Mouse (Mus musculus): Measurements from ENCODE around the gene Ckb.
"Not testable (repeated sequence)": the region's sequence is repeated elsewhere in the genome, so short reads cannot be mapped to it uniquely, and the experiment has no call there.

Ckb gene

DNA sequence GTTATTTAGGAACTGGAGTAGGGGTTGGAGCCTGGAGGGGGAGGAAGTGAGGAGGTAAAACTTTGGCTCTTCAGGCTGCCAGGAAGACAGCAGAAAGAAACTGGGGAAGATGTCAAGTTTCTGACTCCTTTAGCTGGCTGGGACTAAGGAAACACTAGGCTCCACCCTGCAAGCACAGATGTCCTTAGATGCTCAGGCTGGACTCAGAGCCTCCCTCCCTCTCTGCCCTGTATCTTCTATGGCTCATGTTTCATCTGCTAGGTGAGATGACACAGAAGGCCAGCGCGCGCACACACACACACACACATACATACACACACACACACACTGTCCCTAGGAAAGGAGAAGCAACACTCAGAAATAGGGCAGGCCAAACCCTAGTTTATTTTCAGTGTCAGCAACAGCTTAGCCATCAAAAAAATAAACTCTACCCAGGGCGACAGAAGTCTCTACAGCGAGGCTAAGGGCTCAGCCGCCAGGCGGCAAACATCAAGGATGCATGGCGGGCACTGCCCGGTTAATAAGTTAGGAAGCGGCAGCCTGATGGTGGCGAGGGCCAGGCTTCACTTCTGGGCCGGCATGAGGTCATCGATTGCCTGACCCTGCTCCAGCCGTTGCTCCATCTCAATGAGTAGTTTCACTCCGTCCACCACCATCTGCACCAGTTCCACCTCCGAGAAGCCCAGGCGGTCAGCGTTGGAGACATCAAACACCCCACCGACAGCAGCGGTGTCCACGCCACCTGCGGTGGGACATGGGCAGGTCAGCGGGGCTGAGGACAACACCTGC, 2.9 kb downstream of the Ckb start:
- DNase-seq (ENCODE audit: low spot score in 2 of 2), result peak in 1 of 2 experiments; percentile 48

DNA sequence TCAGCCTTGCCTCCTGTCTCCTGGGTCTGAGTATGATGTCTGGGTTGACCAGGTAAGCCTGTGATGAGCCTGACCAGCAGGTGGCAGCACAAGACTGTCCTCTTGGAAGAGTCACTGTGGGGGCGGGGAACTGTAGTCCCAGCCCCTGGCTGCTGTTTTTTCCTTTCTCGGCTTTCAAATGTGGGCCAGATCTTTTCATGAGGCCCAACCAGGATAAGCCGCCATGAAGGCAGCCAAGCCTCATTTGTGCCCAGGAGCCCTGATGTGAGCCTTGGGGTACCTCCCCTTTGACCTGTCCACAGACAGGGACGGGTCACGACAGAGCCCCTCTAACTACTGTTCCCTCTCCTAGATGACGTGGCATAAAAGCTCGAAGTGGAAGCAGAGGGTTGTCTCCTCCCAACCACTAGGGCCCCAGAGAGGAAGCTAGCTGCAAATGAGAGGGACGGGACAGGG, 3.7 kb downstream of the Ckb start:
- peak; percentile 89 to 90 for DNase-seq (ENCODE audit: low spot score in 2 of 2)

DNA sequence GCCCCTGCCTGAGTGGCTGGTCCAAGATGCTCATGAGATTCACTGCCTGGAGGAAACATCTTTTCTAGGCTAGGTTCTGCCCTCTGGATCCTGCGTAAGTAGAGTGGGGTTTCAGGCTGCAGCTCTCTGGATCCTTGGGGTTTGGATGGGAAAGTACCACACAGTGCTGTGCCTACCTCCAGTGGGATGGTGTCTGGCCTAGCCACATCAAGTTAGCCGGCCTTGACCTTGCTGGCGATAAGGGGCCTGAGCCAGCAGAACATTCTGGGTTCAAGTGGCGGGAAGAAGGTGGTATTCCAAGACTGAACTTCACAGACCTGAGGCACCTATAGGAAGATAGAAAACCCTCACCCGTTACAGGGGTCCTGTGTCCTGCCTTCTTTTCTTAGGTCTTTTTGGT, 4.7 kb downstream of the Ckb start:
- DNase-seq (ENCODE audit: low spot score in 2 of 2), result no peak

DNA sequence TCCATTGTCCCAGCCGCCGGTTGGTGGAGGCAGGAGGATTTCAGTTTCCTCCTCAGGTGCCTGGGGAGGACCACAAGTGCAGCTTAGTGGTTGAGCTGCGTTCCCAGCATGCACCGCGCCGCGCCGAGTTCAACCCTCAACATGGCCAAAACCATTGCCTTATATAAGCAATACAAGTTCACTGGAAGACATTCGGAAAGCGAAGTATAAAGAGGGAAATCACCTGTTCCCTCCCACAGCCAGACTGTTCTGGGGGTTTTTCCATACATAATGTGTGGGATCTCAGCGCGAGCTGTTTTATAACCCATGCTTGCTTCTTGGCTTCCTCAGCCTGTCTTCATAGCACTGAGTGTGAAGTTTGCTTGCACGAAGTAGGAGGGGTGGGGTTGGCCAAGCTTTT, 5.8 kb downstream of the Ckb start:
- no peak for DNase-seq (ENCODE audit: low spot score in 2 of 2)

DNA sequence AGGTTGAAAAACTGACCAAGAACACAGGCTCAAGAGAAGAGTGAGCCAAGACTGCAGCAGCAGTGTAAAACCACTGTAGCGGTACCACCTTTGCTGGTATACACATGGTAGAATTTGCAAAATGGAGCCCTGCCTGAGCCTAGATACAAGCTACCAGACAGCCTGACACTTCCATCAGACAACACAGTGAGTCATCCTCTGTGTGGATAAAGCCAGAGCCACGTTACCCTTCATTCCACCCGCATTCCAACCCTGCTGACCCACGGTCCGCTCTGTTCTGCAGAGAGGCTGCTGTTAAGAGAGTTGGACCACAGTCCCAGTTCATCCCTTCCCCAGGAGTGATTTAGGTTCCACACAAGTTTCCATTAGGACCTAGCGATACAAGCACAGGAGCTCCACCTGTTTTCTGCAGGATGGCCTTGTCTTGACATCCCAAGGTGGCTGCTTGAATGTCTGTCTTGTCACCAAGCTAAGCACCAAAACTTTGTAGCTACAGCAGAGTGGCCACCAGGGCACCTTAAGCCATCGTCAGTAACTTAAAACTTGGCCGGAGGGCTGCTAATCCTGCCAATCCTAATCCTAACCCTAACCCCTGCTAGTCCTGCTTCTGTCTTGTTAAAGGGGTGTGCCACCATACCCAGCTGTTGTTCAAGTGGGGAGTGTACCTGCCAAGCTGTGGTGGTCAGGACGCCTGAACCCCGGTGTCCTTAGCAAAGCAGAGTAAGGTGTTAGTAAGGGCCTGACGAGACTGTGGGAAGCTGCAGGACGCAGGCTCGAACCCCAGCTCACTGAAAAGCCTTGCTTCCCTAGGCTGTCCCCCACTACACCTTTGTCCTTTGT, 6.9 kb downstream of the Ckb start:
- no peak for DNase-seq (ENCODE audit: low spot score in 2 of 2)

DNA sequence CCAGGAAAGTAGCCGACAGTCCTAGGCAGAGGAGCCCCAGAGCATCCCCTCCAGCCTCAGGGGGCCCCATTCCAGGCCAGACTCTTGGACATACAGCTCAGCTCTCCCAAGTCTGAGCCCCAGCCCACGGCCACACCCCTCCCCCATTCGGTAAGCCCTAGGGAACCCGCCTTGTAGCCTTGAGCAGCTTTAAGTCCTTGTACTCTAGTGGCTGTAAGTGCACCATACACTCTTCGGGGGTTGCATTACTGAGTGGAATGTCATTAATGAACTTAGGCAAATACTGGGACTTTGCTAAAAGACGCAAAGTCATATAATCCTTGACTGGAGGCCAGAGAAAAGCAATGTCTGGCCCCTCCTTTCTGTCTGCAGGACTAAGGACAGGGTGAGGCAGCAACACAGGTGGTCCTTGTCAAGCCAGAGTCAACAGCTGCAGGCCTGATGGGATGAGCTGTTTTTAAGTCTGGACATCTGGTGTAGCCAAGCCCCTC, 7.9 kb downstream of the Ckb start:
- no peak for DNase-seq (ENCODE audit: low spot score in 2 of 2)

DNA sequence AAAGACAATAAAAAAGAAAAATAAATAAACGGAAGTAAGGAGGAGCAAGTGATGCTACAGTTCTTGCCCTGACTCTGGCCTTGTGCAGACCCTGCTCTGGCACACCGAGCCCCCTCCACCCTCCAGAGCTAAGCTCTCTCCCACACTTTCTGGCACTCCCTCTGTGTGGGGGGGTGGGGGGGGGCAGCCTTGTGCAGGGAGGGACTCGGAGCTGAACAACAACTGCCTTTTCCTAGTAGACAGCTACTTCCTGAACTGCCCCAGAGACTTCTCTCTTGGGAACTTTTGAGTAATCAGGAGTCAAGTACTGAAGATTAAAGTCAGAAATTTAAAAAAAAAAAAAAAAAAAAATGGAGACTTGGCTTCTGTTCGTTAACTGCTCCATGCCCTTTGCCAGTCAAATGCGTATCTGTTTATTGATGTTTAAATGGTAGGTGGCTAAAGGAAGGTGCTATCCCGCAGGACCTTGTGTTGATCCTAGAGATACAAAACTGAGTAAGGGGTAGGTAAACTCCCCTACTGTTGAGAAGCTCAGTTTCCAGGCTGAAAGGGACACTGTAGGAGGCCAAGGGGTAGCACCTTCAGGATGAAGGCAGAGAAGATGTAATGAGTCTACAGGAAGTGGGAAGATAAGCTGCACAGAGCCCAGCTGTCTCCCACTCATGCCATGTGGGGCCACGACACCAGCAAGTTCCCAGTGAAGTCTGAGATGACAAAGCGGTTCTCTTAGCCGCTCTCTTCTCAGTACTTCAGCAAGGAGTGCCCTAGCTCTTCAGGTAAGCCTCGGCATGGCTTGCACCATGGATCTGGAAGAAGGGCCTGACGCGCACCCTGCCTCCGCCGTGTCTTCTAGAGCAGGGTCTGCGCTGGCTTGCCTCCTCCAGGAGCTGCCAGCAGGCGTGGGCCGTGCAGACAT, 8.7 kb downstream of the Ckb start:
- DNase-seq (ENCODE audit: low spot score in 2 of 2), result no peak

DNA sequence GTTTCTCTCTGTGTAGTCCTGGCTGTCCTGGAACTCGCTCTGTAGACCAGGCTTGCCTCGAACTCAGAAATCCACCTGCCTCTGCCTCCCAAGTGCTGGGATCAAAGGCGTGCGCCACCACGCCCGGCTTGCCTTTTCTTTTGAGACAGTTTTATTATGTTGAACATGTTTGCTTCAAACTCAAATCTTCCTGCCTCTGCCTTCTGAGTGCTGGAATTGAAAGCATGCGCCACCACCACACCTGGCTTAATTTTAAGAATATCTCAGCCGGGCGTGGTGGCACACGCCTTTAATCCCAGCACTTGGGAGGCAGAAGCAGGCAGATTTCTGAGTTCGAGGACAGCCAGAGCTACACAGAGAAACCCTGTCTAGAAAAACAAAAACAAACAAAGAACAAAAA, 10.6 kb downstream of the Ckb start:
- DNase-seq (ENCODE audit: low spot score in 2 of 2), result not testable (repeated sequence)

DNA sequence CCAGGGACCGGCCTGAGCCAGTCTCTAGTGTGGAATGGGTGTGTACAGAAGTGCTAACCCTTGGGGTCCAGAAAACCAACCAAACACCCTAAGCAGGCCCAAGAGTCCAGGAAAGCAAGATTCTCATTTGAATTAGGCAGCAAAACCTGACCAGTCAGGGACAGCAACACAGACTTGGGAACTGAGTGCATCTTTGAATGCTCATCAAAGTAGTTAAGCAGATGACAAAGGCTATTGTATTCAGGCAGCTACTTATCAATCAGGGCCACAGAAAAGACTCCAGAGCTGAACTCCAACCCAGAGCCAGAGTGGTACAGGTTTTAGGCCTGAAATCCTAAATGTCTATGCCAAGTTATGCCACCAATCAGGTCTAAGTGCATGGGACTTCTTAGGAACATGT, 11.5 kb downstream of the Ckb start:
- no peak for DNase-seq (ENCODE audit: low spot score in 2 of 2)

DNA sequence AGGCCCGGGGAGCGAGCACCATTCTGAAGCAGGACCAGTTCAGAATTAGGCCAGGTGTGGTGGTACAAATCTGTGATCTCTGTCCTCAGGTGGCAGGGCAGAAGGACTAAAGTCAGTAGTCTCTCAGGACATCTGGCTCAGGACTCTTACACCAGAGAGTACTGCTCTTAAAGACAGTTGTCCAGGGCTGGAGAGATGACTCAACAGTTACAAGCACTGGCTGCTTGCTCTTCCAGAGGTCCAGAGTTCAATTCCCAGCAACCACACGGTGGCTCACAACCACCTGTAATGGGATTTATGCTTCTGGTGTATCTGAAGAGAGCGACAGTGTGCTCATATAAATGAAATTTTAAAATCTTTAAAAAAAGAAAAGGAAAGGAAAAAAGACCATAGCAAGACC, 12.8 kb downstream of the Ckb start:
- DNase-seq (ENCODE audit: low spot score in 2 of 2), result no peak

DNA sequence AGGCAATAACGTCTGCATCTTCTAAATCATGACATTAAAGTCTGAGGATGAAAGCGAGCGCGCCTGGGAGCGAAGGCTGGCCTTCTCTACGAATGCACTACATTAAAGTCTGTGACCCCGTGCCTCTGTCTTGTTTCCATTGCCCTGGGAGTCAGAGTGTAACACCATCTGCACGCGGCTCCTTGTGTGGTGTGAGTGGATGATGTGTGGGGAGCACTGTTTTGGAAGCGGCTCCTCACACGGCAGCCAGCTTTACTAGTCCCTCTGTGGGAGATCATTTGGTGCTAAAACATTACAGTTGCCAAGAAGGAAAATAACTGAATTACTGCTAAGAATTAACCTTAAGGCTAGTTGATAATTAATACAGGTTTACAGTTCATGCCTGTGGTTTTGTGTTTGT, 16.4 kb downstream of the Ckb start:
- DNase-seq (ENCODE audit: low spot score in 2 of 2), result no peak

DNA sequence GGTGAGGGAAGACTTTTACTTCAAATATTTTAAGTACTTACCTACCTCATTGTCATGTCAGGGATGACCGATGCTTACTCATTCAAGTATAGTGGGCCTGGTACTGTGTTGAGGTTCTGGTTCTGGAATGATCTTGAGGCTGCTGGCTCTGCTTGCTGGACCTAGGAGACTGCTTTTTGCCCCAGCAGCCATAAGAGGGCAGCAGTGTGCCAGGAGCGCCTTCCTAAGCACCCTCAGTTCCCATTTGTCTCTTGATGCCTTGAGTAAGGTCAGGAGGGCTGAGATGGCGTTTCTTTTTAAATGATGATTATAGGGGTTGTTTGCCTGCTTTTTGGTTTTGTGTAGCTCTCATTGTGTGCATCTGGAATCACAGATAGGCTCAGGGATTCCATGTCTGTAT, 18.7 kb downstream of the Ckb start:
- no peak for DNase-seq (ENCODE audit: low spot score in 2 of 2)

DNA sequence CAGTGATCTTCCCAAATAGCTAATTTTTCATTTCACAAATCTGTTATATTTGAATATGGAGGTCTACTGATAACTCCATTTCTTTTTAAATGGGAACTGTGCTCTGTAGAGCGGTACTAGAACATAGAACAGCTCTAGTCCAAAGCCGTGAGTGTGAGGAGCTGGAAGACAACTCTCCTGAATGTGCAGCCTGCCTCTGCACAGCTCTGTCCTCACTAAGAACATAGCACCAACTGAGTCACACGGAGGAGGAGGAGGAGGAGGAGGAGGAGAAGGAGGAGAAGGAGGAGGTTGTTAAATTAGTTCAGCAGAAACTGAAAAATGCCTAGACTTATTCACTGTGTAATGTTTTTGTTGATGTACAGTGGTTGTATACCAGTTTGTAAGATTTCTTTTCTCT, 19.2 kb downstream of the Ckb start:
- DNase-seq (ENCODE audit: low spot score in 2 of 2), result no peak

DNA sequence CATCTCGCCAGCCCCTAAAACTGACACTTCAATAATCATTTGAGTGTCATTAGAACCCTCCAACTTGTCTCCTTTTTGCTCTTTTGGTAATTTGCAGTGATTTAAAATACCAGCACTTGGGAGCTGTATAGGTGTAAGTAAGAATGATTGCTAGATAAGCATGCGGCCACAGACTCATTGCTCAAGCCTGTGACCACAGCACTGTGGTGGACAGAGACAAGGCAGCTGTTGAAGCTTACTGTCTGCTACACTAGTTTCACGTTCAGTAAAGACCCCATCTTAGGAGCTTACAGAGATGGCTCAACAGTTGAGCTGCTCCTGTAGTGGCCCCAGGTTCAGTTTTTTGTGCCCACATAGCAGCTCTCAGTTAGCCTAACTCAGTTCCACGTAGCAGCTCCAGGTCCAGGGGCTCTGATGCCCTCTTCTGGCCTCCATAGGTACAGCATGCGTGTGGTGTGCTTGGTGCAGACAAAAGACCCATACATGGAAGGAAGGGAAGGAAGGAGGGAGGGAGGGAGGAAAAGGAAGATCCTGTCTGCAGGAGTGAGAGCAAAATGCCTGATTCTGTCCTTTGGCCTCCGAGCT, 24.0 kb downstream of the Ckb start:
- DNase-seq (ENCODE audit: low spot score in 2 of 2), result no peak
